Mouse (Mus musculus) forebrain, embryonic 11.5 days (tissue): ENCODE results near the gene Rap2c. TPM values are rescaled to one million over a fixed set of nuclear protein-coding genes. Genes with fewer than 3 reads are reported as not detected.

Experiments used
- ATAC-seq: fragments of 200-750 bp; cut with Nextera tagmentation; replicated peaks from 2 replicates; pipeline ENCODE4 v1.8.0; 2017; ENCODE audit warnings: moderate TSS enrichment; ENCODE audit not compliant: low FRiP score
- DNase-seq: peaks from one replicate; pipeline ENCODE4 v3.0.0-alpha.2; 2017; ENCODE audit warnings: low spot score
- H3K27ac ChIP-seq: fragments of 300-500 bp; sonication (generic); 2 replicates; pipeline ENCODE4 v1.5.1; 2014; ENCODE audit warnings: low read depth, low read length
- H3K27me3 ChIP-seq: fragments of 300-500 bp; sonication (generic); 2 replicates; pipeline ENCODE4 v1.6.1; 2014; ENCODE audit warnings: mild to moderate bottlenecking, low read length, mixed read lengths; ENCODE audit not compliant: control insufficient read depth, insufficient read depth
- H3K36me3 ChIP-seq: fragments of 300-500 bp; sonication (generic); 2 replicates; pipeline ENCODE4 v1.6.1; 2014; ENCODE audit warnings: mild to moderate bottlenecking, low read length, moderate library complexity, mixed read lengths; ENCODE audit not compliant: control insufficient read depth, insufficient read depth
- H3K4me1 ChIP-seq: fragments of 300-500 bp; sonication (generic); replicated peaks from 2 replicates; pipeline ENCODE4 v1.6.1; 2014; ENCODE audit warnings: low read length, mixed read lengths; ENCODE audit not compliant: control insufficient read depth, insufficient read depth
- H3K4me2 ChIP-seq: fragments of 300-500 bp; sonication (generic); 2 replicates; pipeline ENCODE4 v1.6.1; 2014; ENCODE audit warnings: low read depth, mild to moderate bottlenecking, low read length, moderate library complexity, mixed read lengths; ENCODE audit not compliant: severe bottlenecking
- H3K4me3 ChIP-seq: fragments of 300-500 bp; sonication (generic); 2 replicates; pipeline ENCODE4 v1.5.1; 2014; ENCODE audit warnings: low read depth, low read length
- H3K9ac ChIP-seq: fragments of 300-500 bp; sonication (generic); 2 replicates; pipeline ENCODE4 v1.6.1; 2014; ENCODE audit warnings: low read length
- H3K9me3 ChIP-seq: fragments of 300-500 bp; sonication (generic); 2 replicates; pipeline ENCODE4 v1.6.1; 2016; ENCODE audit warnings: low read length, mixed read lengths; ENCODE audit not compliant: control insufficient read depth
- WGBS: fragments of 180-500 bp; shearing (Covaris S2); extraction: QIAGEN DNeasy Blood & Tissue Kit; methylation state at CpG from one replicate; pipeline ENCODE4 v1.1.7; 2014; 5-methylcytosine and 5-hydroxymethylcytosine counted together
- polyA plus RNA-seq: library from polyadenylated mRNA; unstranded; fragments of >200 nt; fragmentation: Nextera tagmentation; extraction: Ambion mirVana; gene quantifications from 2 replicates; pipeline ENCODE4 v1.2.1, GENCODE M21; 2014

Rap2c gene
- polyA plus RNA-seq, 1 experiment from 2014 or later, result 25.9 TPM

DNA sequence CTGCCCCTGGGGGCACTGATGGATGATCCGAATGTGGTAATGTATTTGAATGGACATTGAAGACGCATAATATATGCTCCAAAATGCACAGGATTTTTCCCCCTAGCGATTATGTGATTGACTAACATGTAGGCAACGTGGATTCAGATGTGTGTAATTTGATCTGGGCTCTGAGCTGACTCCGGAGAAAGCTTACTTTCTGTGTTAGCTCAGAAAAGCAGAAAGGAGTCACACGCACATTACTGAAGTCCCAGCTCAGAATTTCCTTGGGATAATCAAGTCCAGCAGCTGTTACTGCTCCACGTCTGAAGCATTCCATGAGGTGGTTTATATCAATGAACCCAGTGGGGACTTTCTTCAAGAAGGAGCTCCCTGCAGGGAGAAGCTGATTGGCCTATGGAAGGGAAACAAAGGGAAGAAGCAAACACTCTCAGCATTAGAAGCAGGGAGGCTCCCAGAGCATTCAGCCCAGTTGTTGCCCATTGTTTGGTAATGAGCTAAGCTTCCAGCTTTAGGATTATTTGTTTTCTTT is 17.9 kb upstream of the Rap2c start:
- H3K36me3 ChIP-seq, result no peaks in the 10 kb centered on the region
- H3K9me3 ChIP-seq, result no peaks in the 10 kb centered on the region
- H3K9ac ChIP-seq, result no peak overlapping the region
- 22% methylated on average over 7 of the region's 7 CpGs for WGBS
- no peaks in the 10 kb centered on the region for H3K27me3 ChIP-seq
- ATAC-seq, result peak; percentile 66; the same call in 1 of the 2 replicates
- no peak overlapping the region for H3K4me2 ChIP-seq
- no peaks in the 10 kb centered on the region; the same call in 1 of the 2 replicates for H3K4me1 ChIP-seq
- no peak overlapping the region for H3K4me3 ChIP-seq
- no peak for DNase-seq
- no peak overlapping the region for H3K27ac ChIP-seq

DNA sequence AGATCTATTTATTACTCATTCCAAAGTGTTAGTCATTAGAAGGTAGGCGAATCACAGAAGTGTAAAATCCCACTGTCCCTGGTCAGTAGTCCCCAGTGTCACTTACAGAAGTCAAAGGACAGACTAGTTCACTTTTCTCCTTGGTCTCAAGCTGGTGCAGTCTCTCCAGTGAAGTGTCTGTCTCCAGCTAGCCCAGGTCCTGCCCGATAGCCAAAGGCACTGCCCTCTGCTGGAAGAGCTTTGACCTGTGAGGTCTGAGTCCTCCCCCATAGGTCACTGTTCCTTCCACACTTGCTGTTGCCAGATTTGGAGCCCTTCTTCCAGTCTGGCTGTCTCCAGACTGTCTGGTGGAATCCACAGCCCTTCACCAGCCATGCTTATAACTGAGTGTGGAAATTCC is 2.1 kb upstream of the Rap2c start:
- peak; percentile 51 for DNase-seq
- no peaks in the 10 kb centered on the region for H3K4me1 ChIP-seq
- H3K27ac ChIP-seq, result no peak overlapping the region
- H3K9me3 ChIP-seq, result no peaks in the 10 kb centered on the region
- H3K27me3 ChIP-seq, result no peaks in the 10 kb centered on the region
- no peak for ATAC-seq
- no peak overlapping the region for H3K4me2 ChIP-seq
- no peaks in the 10 kb centered on the region for H3K36me3 ChIP-seq
- no peak overlapping the region for H3K9ac ChIP-seq
- 37% methylated on average over 2 of the region's 2 CpGs for WGBS
- H3K4me3 ChIP-seq, result no peak overlapping the region

DNA sequence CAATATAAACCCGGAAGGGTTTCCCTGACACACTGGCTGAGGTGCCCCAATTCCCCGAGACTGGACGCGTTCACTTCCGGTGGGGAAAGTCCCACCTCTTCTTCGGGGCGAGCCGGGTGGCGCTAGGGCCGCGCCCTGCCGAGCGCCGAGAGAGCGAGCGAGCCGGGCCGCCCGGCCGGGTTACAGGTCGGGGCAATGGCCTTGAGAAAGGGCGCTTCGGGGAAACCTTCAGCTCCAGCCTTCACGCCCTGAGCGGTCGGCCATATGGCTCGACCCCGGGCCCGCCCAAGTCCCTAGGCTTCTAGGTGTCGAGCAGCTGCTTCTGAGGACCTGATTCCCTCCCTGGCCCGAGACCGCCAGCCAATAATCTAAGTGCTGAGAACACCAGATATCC is 965 bp upstream of the Rap2c start:
- peak; percentile 80 for DNase-seq
- H3K4me2 ChIP-seq, result peak overlapping the region; percentile 46
- peak overlapping the region; percentile 73 for H3K9ac ChIP-seq
- H3K27me3 ChIP-seq, result no peaks in the 10 kb centered on the region
- no peaks in the 10 kb centered on the region for H3K9me3 ChIP-seq
- H3K27ac ChIP-seq, result peak overlapping the region; percentile 86; the same call in 1 of the 2 replicates
- H3K4me3 ChIP-seq, result peak overlapping the region; percentile 49
- 26% methylated on average over 30 of the region's 32 CpGs for WGBS
- H3K36me3 ChIP-seq, result no peaks in the 10 kb centered on the region
- H3K4me1 ChIP-seq, result no peaks in the 10 kb centered on the region
- ATAC-seq, result peak; percentile 88

DNA sequence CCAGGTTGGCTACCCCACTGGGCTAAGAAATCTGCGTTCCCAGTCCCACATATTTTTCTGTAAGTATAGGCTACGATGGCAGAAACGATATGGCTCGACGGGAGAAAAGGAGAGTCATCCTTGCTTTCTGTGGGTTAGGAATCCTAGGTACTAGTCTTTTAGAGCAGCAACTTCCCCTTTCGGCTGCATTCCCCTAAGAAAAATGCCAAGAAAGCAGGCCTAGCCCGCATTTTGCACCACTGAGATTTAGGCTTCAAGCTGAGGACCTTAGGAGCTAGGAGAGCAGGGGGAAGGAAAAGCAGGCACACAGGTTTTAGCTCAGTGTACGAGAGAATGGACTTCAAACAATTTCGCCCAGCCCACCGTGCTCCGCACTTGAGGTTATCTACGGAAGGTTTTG is 892 bp downstream of the Rap2c start:
- Histone ChIP-seq H3K4me2 (peak overlapping the region; percentile 46), H3K27ac (no peak overlapping the region), H3K4me3 (peak overlapping the region; percentile 49), H3K9me3 (no peaks in the 10 kb centered on the region), H3K9ac (peak overlapping the region; percentile 73; the same call in 1 of the 2 replicates), H3K36me3 (no peaks in the 10 kb centered on the region), H3K27me3 (no peaks in the 10 kb centered on the region), H3K4me1 (no peaks in the 10 kb centered on the region)
- WGBS, result 40% methylated on average over 12 of the region's 12 CpGs
- DNase-seq (no peak), ATAC-seq (no peak)

DNA sequence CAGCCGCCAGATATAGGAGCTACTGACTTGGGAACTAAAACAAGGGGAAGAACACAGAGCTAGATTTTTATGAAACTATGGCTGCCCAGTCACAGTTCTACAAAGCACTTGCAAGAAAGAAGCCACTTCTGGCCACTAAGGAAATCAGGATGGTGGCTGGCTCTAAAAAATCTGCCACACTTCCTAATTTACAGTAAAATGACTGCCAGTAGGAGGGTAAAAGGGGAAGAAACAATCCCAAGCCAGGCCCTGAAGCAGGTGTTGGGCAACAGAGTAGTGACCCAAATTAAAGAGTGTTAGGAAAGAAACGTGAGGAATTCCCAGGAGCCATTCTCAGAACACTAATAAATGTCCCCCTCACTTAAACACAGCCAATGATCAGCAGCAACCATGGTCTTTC is 5.5 kb downstream of the Rap2c start:
- Histone ChIP-seq H3K36me3 (no peaks in the 10 kb centered on the region), H3K4me3 (no peak overlapping the region), H3K4me1 (no peaks in the 10 kb centered on the region), H3K27ac (no peak overlapping the region), H3K9ac (no peak overlapping the region), H3K27me3 (no peaks in the 10 kb centered on the region), H3K9me3 (no peaks in the 10 kb centered on the region), H3K4me2 (no peak overlapping the region)
- ATAC-seq (no peak), DNase-seq (no peak)
- 79% methylated on average over 2 of the region's 2 CpGs for WGBS

DNA sequence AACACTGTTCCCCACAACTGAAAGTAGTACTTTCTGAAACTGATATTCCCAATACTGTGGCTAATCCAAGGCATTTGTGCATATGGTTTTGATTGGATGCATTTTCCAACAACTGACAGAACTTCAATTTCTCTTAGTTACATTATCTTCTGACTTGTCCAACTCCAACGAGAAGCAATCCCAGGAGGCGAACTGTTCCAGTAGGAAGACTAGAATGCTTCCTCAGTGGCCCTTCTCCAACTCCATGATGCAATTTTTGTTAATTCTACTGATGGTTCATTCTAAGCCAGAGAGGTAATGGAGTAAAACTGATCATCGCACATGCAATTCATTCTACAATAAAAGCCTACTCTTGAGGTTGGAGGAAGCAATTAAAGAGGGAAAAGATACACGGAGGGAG is 7.5 kb downstream of the Rap2c start:
- H3K9me3 ChIP-seq, result no peaks in the 10 kb centered on the region
- no peaks in the 10 kb centered on the region for H3K27me3 ChIP-seq
- H3K36me3 ChIP-seq, result no peaks in the 10 kb centered on the region
- H3K4me2 ChIP-seq, result no peak overlapping the region
- ATAC-seq (no peak), DNase-seq (no peak)
- H3K4me1 ChIP-seq, result no peaks in the 10 kb centered on the region
- no peak overlapping the region for H3K27ac ChIP-seq
- 87% methylated on average over 4 of the region's 4 CpGs for WGBS
- H3K9ac ChIP-seq, result no peak overlapping the region
- no peak overlapping the region for H3K4me3 ChIP-seq

DNA sequence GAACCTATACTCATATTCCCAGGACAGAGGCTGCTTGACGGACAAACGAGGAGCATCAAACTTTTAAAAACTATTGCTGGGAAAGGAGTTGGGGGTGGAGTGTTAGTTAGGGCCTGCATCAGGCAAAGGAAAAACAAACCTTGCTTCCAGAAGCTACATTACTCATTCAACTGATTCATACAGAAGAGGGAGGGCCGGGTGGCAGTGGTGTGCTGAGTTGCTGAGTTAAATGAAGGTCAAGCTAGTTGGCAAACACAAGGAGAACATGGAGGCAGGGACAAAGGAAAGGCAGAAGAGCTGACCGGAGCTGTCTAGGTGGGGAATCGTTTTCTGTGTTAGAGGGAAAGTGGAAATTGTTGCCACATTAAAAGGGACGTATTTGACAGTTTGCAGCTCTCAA is 17.0 kb downstream of the Rap2c start:
- Histone ChIP-seq H3K4me3 (no peak overlapping the region), H3K4me1 (no peaks in the 10 kb centered on the region), H3K9ac (no peak overlapping the region), H3K27me3 (no peaks in the 10 kb centered on the region), H3K4me2 (no peak overlapping the region), H3K27ac (no peak overlapping the region), H3K9me3 (no peaks in the 10 kb centered on the region), H3K36me3 (no peaks in the 10 kb centered on the region)
- ATAC-seq (no peak), DNase-seq (no peak)
- 81% methylated on average over 6 of the region's 6 CpGs for WGBS

DNA sequence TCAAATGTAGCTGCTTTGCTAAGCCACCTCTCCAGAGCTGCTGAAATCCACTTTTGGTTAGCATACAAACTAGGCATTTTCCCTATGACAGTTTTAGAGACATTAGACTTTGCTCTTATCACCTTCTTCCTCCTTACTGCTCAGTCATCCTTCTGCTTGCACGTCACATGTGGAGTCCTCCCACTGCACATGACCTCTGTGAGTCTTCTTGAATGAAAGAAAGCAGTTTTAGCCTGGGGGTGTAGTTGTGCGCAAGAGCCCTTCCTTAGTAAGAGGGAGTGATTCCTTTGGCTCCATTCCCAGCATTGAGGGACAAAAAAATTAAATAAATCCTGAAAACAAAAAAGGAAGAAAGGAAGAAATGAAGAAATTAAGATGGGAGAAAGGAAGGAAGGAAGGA is 22.5 kb downstream of the Rap2c start:
- DNase-seq, result no peak
- Histone ChIP-seq H3K27me3 (no peaks in the 10 kb centered on the region), H3K4me2 (no peak overlapping the region), H3K4me1 (no peaks in the 10 kb centered on the region), H3K9ac (no peak overlapping the region), H3K36me3 (no peaks in the 10 kb centered on the region), H3K4me3 (no peak overlapping the region), H3K9me3 (no peaks in the 10 kb centered on the region), H3K27ac (no peak overlapping the region)
- WGBS, result 79% methylated on average over 2 of the region's 2 CpGs
- ATAC-seq, result no peak

DNA sequence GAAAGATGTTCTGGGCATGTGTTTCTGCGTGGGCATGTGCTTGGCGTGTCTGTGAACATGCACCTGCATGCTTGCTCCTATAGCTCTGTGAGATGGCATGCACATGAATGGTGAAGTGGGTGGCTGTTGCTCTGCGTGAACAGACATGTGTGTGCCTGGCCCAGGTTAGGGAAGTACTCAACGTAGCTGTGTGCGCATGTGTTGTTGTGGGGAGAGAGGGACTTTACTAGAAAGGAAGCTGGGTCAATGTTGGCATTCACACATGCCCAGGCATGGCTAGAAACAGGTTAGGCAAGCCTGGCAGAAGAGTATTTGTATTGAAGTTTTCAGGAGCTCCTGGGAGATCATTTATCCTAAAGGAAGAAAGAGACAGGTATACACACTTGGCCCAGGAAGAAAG is 26.5 kb downstream of the Rap2c start:
- H3K27ac ChIP-seq, result no peak overlapping the region
- no peak for DNase-seq
- no peaks in the 10 kb centered on the region for H3K9me3 ChIP-seq
- H3K4me2 ChIP-seq, result no peak overlapping the region
- ATAC-seq, result no peak
- H3K27me3 ChIP-seq, result no peaks in the 10 kb centered on the region
- no peak overlapping the region for H3K9ac ChIP-seq
- no peaks in the 10 kb centered on the region for H3K36me3 ChIP-seq
- 88% methylated on average over 5 of the region's 5 CpGs for WGBS
- H3K4me3 ChIP-seq, result no peak overlapping the region
- no peaks in the 10 kb centered on the region for H3K4me1 ChIP-seq
